Mouse (Mus musculus): ENCODE measurements around the gene B4galt3. TPM values are rescaled to one million over a fixed set of nuclear protein-coding genes. Genes with fewer than 3 reads are reported as not detected.

The B4galt3 gene
- 81.2 and 87.2 TPM in 2 replicates for polyA plus RNA-seq (2015; fragmentation: Nextera tagmentation; extraction: Ambion mirVana)

- peak within 1 kb of the TSS; percentile 77 for H3K4me3 ChIP-seq
- H3K9ac ChIP-seq: peak within 1 kb of the TSS; percentile 70
- 3% methylated on average over 36 of the region's 36 CpGs for WGBS
- H3K27me3 ChIP-seq: no peaks in the 10 kb centered on the region
- ATAC-seq (ENCODE audit: borderline replicate concordance, extremely low read depth, low FRiP score, low TSS enrichment): peak; percentile 95
- H3K27ac ChIP-seq: peak within 1 kb of the TSS; percentile 78
- peak within 1 kb of the TSS; percentile 89 for H3K4me2 ChIP-seq
- no peaks in the 10 kb centered on the region for H3K9me3 ChIP-seq
- H3K36me3 ChIP-seq: peaks cover 28% of the 10 kb centered on the region
- peaks cover 21% of the 10 kb centered on the region for H3K4me1 ChIP-seq
These were observed at the start of gene B4galt3 for GRCm38 (mm10) chr1:171269848-171270572. TSS of gene B4galt3 (plus strand) at chr1:171270328.

DNA sequence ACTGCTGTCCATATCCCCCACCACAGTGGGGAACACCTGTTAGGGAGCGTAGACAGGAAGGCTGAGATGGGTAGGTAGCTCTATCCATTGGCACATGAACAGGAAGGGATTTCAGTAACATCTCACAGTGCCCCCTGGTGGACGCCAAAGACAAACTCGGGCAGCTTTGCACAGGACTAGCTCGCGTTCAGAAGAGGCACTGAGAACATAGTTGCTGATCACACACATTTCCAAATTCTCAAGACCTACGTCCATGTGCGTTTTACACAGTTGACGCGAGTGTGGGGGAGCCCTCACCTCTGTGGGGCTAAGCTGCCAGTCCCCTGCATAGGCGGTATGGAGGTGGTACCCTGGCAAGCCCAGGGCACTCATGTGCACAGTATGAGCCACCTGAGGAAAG lies 49.3 kb upstream of the B4galt3 start:
- peak overlapping the region; percentile 84 for H3K4me2 ChIP-seq
- peak overlapping the region; percentile 34; the same call in 1 of the 2 replicates for H3K27ac ChIP-seq
- H3K4me1 ChIP-seq: peaks cover 18% of the 10 kb centered on the region
- 7% methylated on average over 10 of the region's 10 CpGs for WGBS
- H3K4me3 ChIP-seq: peak overlapping the region; percentile 72
- no peaks in the 10 kb centered on the region for H3K27me3 ChIP-seq
- H3K9ac ChIP-seq: peak overlapping the region; percentile 51; the same call in 1 of the 2 replicates
- peaks cover 10% of the 10 kb centered on the region for H3K36me3 ChIP-seq
- H3K9me3 ChIP-seq: no peaks in the 10 kb centered on the region
- ATAC-seq (ENCODE audit: borderline replicate concordance, extremely low read depth, low FRiP score, low TSS enrichment): peak; percentile 16; the same call in 1 of the 2 replicates

DNA sequence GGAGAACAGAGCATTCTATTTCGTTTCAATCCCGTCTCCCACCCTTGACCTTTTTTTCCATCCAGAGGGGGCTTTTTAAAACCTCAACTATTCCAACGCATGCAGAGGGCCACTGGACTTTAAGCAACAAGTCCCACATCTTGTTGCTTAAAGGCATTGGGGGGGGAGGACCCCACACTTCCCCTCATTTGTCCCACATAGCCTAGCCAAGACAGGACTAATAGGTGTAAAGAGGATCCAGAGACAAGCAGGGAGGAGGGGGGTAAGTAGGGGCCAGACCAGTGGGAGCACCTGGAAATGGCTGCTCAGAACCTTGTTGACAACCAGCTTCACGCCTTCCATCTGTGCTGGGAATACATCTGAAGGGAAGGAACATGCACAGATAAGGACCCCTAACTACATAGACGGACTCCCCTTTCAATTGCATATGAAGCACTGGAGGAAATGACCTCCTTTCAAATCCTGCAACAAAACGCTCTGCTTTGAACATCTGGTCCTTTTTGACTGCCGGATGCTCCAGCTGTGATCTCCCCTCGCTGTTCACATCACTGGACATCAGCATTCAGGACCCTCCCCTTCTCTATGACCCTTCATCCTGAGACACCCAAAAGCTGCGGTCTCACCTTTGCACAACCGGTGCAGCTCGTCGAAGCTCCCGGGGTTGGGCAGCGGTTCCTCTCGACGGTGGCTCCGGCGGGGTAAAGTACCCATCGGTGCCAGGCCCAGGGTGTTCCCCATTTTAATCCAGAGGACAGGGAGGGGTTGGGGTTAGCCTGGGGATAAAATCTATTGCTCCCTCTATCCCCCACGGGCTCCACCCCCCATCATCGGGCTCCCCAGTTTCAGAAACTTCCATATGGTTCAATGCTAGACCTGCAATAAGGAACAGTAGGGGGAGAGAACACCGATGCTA lies 48.6 kb upstream of the B4galt3 start:
- ATAC-seq (ENCODE audit: borderline replicate concordance, extremely low read depth, low FRiP score, low TSS enrichment): peak; percentile 2; the same call in 1 of the 2 replicates
- Histone ChIP-seq H3K9ac (peak overlapping the region; percentile 51), H3K27me3 (no peaks in the 10 kb centered on the region), H3K27ac (peak overlapping the region; percentile 34), H3K4me1 (peaks cover 18% of the 10 kb centered on the region), H3K4me3 (peak overlapping the region; percentile 72), H3K4me2 (peak overlapping the region; percentile 84), H3K36me3 (peaks cover 10% of the 10 kb centered on the region), H3K9me3 (no peaks in the 10 kb centered on the region)
- WGBS: 5% methylated on average over 22 of the region's 22 CpGs

- peaks cover 10% of the 10 kb centered on the region for H3K36me3 ChIP-seq
- H3K4me3 ChIP-seq: peak within 1 kb of the TSS; percentile 72
- WGBS: under 1% methylated on average over 28 of the region's 28 CpGs
- H3K9me3 ChIP-seq: no peaks in the 10 kb centered on the region
- peak within 1 kb of the TSS; percentile 51 for H3K9ac ChIP-seq
- H3K4me1 ChIP-seq: peaks cover 18% of the 10 kb centered on the region
- H3K4me2 ChIP-seq: peak within 1 kb of the TSS; percentile 84
- H3K27me3 ChIP-seq: no peaks in the 10 kb centered on the region
- H3K27ac ChIP-seq: peak within 1 kb of the TSS; percentile 95
- ATAC-seq (ENCODE audit: borderline replicate concordance, extremely low read depth, low FRiP score, low TSS enrichment): peak; percentile 98
These were observed 47.6 kb upstream of the B4galt3 start, which contains the start of gene Tomm40l for GRCm38 (mm10) chr1:171222238-171223155. TSS of gene Tomm40l (minus strand) at chr1:171222514.

- H3K4me3 ChIP-seq: peak overlapping the region; percentile 72
- peaks cover 10% of the 10 kb centered on the region for H3K36me3 ChIP-seq
- H3K9me3 ChIP-seq: no peaks in the 10 kb centered on the region
- peak overlapping the region; percentile 60 for H3K4me2 ChIP-seq
- peak overlapping the region; percentile 46 for H3K9ac ChIP-seq
- H3K27ac ChIP-seq: peak overlapping the region; percentile 95
- WGBS: 70% methylated on average over 6 of the region's 6 CpGs
- ATAC-seq (ENCODE audit: borderline replicate concordance, extremely low read depth, low FRiP score, low TSS enrichment): no peak
- no peaks in the 10 kb centered on the region for H3K27me3 ChIP-seq
- H3K4me1 ChIP-seq: peaks cover 18% of the 10 kb centered on the region
These were observed 47.0 kb upstream of the B4galt3 start for GRCm38 (mm10) chr1:171223168-171223567.

DNA sequence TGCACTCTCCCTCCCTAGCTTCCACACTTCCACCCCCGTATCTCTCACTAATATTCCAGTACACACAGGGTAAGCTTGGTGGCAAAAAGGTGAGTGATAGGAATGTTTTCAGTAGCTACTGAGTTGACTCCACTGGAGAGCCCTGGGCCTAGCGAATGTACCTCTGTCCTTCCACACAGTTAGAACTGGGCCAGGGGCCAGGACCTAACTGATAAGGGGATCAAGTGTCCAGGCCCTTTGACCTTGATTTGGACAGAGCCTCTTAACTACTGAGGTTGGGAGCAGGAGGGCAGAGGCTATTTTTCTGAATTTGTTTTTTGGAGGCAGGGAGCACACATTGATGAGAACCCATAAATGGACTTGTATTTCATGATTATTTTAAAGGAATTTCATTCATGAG lies 46.3 kb upstream of the B4galt3 start:
- Histone ChIP-seq H3K4me1 (peaks cover 18% of the 10 kb centered on the region), H3K27me3 (no peaks in the 10 kb centered on the region), H3K27ac (no peak overlapping the region), H3K4me3 (no peak overlapping the region), H3K4me2 (no peak overlapping the region), H3K9me3 (no peaks in the 10 kb centered on the region), H3K9ac (no peak overlapping the region), H3K36me3 (peaks cover 10% of the 10 kb centered on the region)
- 63% methylated on average over 2 of the region's 2 CpGs for WGBS
- ATAC-seq (ENCODE audit: borderline replicate concordance, extremely low read depth, low FRiP score, low TSS enrichment): no peak

- Histone ChIP-seq H3K27me3 (no peaks in the 10 kb centered on the region), H3K36me3 (peaks cover 4% of the 10 kb centered on the region), H3K4me1 (peaks cover 18% of the 10 kb centered on the region), H3K9me3 (no peaks in the 10 kb centered on the region), H3K27ac (no peak within 1 kb of the TSS), H3K4me2 (no peak within 1 kb of the TSS), H3K4me3 (no peak within 1 kb of the TSS), H3K9ac (no peak within 1 kb of the TSS)
- no peak for ATAC-seq (ENCODE audit: borderline replicate concordance, extremely low read depth, low FRiP score, low TSS enrichment)
- WGBS: 70% methylated on average over 5 of the region's 5 CpGs
These were observed 45.3 kb upstream of the B4galt3 start, which contains the start of gene Apoa2 for GRCm38 (mm10) chr1:171224857-171225256. TSS of gene Apoa2 (plus strand) at chr1:171225054.

GRCm38 (mm10) chr1:171226780-171227179 lies 43.3 kb upstream of the B4galt3 start:
- Histone ChIP-seq H3K9me3 (no peaks in the 10 kb centered on the region), H3K27me3 (no peaks in the 10 kb centered on the region), H3K9ac (no peak overlapping the region), H3K4me1 (peaks cover 7% of the 10 kb centered on the region), H3K4me2 (no peak overlapping the region), H3K4me3 (no peak overlapping the region), H3K27ac (no peak overlapping the region), H3K36me3 (no peaks in the 10 kb centered on the region)
- 63% methylated on average over 4 of the region's 4 CpGs for WGBS
- no peak for ATAC-seq (ENCODE audit: borderline replicate concordance, extremely low read depth, low FRiP score, low TSS enrichment)

- Histone ChIP-seq H3K4me1 (peaks cover 4% of the 10 kb centered on the region; the same call in 1 of the 2 replicates), H3K4me2 (no peak overlapping the region), H3K9me3 (no peaks in the 10 kb centered on the region), H3K4me3 (no peak overlapping the region), H3K36me3 (no peaks in the 10 kb centered on the region), H3K9ac (no peak overlapping the region), H3K27me3 (no peaks in the 10 kb centered on the region), H3K27ac (no peak overlapping the region)
- no peak for ATAC-seq (ENCODE audit: borderline replicate concordance, extremely low read depth, low FRiP score, low TSS enrichment)
- 86% methylated on average over 1 of the region's 1 CpGs for WGBS
These were observed 42.2 kb upstream of the B4galt3 start for GRCm38 (mm10) chr1:171227879-171228278.

- H3K27ac ChIP-seq: no peak overlapping the region
- no peak overlapping the region for H3K9ac ChIP-seq
- H3K27me3 ChIP-seq: no peaks in the 10 kb centered on the region
- no peaks in the 10 kb centered on the region for H3K9me3 ChIP-seq
- ATAC-seq (ENCODE audit: borderline replicate concordance, extremely low read depth, low FRiP score, low TSS enrichment): no peak
- H3K36me3 ChIP-seq: peaks cover 11% of the 10 kb centered on the region
- no peak overlapping the region for H3K4me3 ChIP-seq
- no peaks in the 10 kb centered on the region for H3K4me1 ChIP-seq
- no peak overlapping the region for H3K4me2 ChIP-seq
- WGBS: 44% methylated on average over 6 of the region's 6 CpGs
These were observed 40.4 kb upstream of the B4galt3 start for GRCm38 (mm10) chr1:171229750-171230149.

- peaks cover 15% of the 10 kb centered on the region for H3K36me3 ChIP-seq
- WGBS: 80% methylated on average over 3 of the region's 3 CpGs
- no peak overlapping the region for H3K9ac ChIP-seq
- H3K27me3 ChIP-seq: no peaks in the 10 kb centered on the region
- H3K4me2 ChIP-seq: no peak overlapping the region
- ATAC-seq (ENCODE audit: borderline replicate concordance, extremely low read depth, low FRiP score, low TSS enrichment): no peak
- H3K4me3 ChIP-seq: no peak overlapping the region
- no peaks in the 10 kb centered on the region for H3K9me3 ChIP-seq
- H3K4me1 ChIP-seq: no peaks in the 10 kb centered on the region
- no peak overlapping the region for H3K27ac ChIP-seq
These were observed 39.9 kb upstream of the B4galt3 start for GRCm38 (mm10) chr1:171230215-171230614.
